Mouse (Mus musculus) C2C12 (cell line): ENCODE results near the gene Celf2.

Experiments used
- CTCF ChIP-seq: IDR thresholded peaks from one replicate; pipeline ENCODE4 v1.5.1; 2011; ENCODE audit not compliant: control insufficient read depth, insufficient read depth, insufficient read length
- MAX ChIP-seq: IDR thresholded peaks from one replicate; pipeline ENCODE4 v1.6.1; 2011; ENCODE audit warnings: mild to moderate bottlenecking, control low read depth
- MYOG ChIP-seq: IDR thresholded peaks from one replicate; pipeline ENCODE4 v1.6.1; 2011; ENCODE audit not compliant: control insufficient read depth, insufficient read length; ENCODE audit errors: extremely low read depth
- USF1 ChIP-seq: IDR thresholded peaks from one replicate; pipeline ENCODE4 v1.6.1; 2011; ENCODE audit warnings: low read depth, mild to moderate bottlenecking, control low read depth, moderate library complexity

- TF ChIP-seq CTCF (no peak), USF1 (no peak), MYOG (no peak), MAX (no peak)
These were observed 239.3 kb downstream of the Celf2 start for GRCm38 (mm10) chr2:7270051-7270450.
